Mouse (Mus musculus): ENCODE measurements around the gene Tjp3. TPM values are rescaled to one million over a fixed set of nuclear protein-coding genes. Genes with fewer than 3 reads are reported as not detected.
A peak's percentile ranks its signal among the peaks of the same experiment; 100 is the strongest.

Tjp3 gene
- polyA plus RNA-seq, 1 experiment from 2014 or later: 21.6 TPM

- WGBS: 92% methylated on average over 27 of the region's 27 CpGs
- Histone ChIP-seq H3K27ac (ENCODE audit: low read length) (no peak overlapping the region), H3K4me3 (ENCODE audit: low read depth, low read length) (no peak overlapping the region), H3K4me1 (ENCODE audit: control insufficient read depth, insufficient read depth, low read length) (peaks cover 19% of the 10 kb centered on the region), H3K4me2 (replicated peaks; ENCODE audit: low read depth, low read length) (no peak overlapping the region), H3K36me3 (ENCODE audit: control insufficient read depth, insufficient read depth, low read length) (peaks cover 62% of the 10 kb centered on the region), H3K9me3 (ENCODE audit: control insufficient read depth, low read depth, low read length) (no peaks in the 10 kb centered on the region), H3K27me3 (ENCODE audit: control insufficient read depth, insufficient read depth, low read length) (no peaks in the 10 kb centered on the region), H3K9ac (replicated peaks; ENCODE audit: low read depth, low read length) (no peak overlapping the region)
- no peak for ATAC-seq (ENCODE audit: insufficient number of reproducible peaks, insufficient read depth, low FRiP score, low read depth)
Measured at GRCm38 (mm10) chr10:81322444-81322843, 31.1 kb upstream of the Tjp3 start.

DNA sequence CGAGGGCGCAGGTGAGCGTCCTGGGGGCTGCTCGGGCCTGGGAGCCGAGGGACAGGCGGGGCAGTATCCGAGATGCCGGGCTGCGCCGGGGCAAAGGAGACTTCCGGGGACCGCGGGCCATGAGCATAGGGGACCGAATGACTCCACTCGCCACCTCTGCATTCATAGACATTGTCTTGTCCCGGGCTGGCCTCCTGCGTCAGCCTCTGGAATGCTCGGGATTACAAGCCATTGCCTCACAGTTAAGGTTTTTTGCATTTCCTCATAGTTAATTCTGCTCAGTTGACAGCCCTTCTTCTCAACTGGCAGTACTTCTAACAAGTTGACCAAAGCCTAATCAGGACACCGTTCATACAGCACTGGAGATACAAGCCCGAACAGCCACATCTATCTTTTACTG, 30.1 kb upstream of the Tjp3 start:
- no peak for ATAC-seq (ENCODE audit: insufficient number of reproducible peaks, insufficient read depth, low FRiP score, low read depth)
- Histone ChIP-seq H3K4me2 (replicated peaks; ENCODE audit: low read depth, low read length) (peak overlapping the region; percentile 58), H3K4me1 (ENCODE audit: control insufficient read depth, insufficient read depth, low read length) (peaks cover 29% of the 10 kb centered on the region), H3K27me3 (ENCODE audit: control insufficient read depth, insufficient read depth, low read length) (no peaks in the 10 kb centered on the region), H3K9me3 (ENCODE audit: control insufficient read depth, low read depth, low read length) (no peaks in the 10 kb centered on the region), H3K27ac (ENCODE audit: low read length) (peak overlapping the region; percentile 84; the same call in 1 of the 2 replicates), H3K4me3 (ENCODE audit: low read depth, low read length) (peak overlapping the region; percentile 94), H3K9ac (replicated peaks; ENCODE audit: low read depth, low read length) (peak overlapping the region; percentile 72), H3K36me3 (ENCODE audit: control insufficient read depth, insufficient read depth, low read length) (peaks cover 54% of the 10 kb centered on the region)
- 2% methylated on average over 20 of the region's 20 CpGs for WGBS

- Histone ChIP-seq H3K4me1 (ENCODE audit: control insufficient read depth, insufficient read depth, low read length) (peaks cover 29% of the 10 kb centered on the region), H3K4me3 (ENCODE audit: low read depth, low read length) (peak within 1 kb of the TSS; percentile 94), H3K9me3 (ENCODE audit: control insufficient read depth, low read depth, low read length) (no peaks in the 10 kb centered on the region), H3K9ac (replicated peaks; ENCODE audit: low read depth, low read length) (peak within 1 kb of the TSS; percentile 72), H3K27me3 (ENCODE audit: control insufficient read depth, insufficient read depth, low read length) (no peaks in the 10 kb centered on the region), H3K36me3 (ENCODE audit: control insufficient read depth, insufficient read depth, low read length) (peaks cover 54% of the 10 kb centered on the region), H3K4me2 (replicated peaks; ENCODE audit: low read depth, low read length) (peak within 1 kb of the TSS; percentile 58), H3K27ac (ENCODE audit: low read length) (peak within 1 kb of the TSS; percentile 84)
- peak; percentile 92 for ATAC-seq (ENCODE audit: insufficient number of reproducible peaks, insufficient read depth, low FRiP score, low read depth)
- under 1% methylated on average over 68 of the region's 68 CpGs for WGBS
Measured at GRCm38 (mm10) chr10:81320550-81321347, 29.4 kb upstream of the Tjp3 start, which contains the start of gene Cactin. Cactin (plus strand) TSS chr10:81321103.

GRCm38 (mm10) chr10:81319741-81320549, 28.6 kb upstream of the Tjp3 start:
- peak overlapping the region; percentile 55 for H3K4me2 ChIP-seq (replicated peaks; ENCODE audit: low read depth, low read length)
- no peaks in the 10 kb centered on the region for H3K27me3 ChIP-seq (ENCODE audit: control insufficient read depth, insufficient read depth, low read length)
- H3K9ac ChIP-seq (replicated peaks; ENCODE audit: low read depth, low read length): peak overlapping the region; percentile 36; the same call in 1 of the 2 replicates
- no peak for ATAC-seq (ENCODE audit: insufficient number of reproducible peaks, insufficient read depth, low FRiP score, low read depth)
- peak overlapping the region; percentile 94 for H3K4me3 ChIP-seq (ENCODE audit: low read depth, low read length)
- H3K4me1 ChIP-seq (ENCODE audit: control insufficient read depth, insufficient read depth, low read length): peaks cover 29% of the 10 kb centered on the region
- peak overlapping the region; percentile 84 for H3K27ac ChIP-seq (ENCODE audit: low read length)
- peaks cover 53% of the 10 kb centered on the region for H3K36me3 ChIP-seq (ENCODE audit: control insufficient read depth, insufficient read depth, low read length)
- WGBS: 1% methylated on average over 38 of the region's 38 CpGs
- no peaks in the 10 kb centered on the region for H3K9me3 ChIP-seq (ENCODE audit: control insufficient read depth, low read depth, low read length)

GRCm38 (mm10) chr10:81319330-81319699, 27.9 kb upstream of the Tjp3 start:
- ATAC-seq (ENCODE audit: insufficient number of reproducible peaks, insufficient read depth, low FRiP score, low read depth): no peak
- peaks cover 51% of the 10 kb centered on the region for H3K36me3 ChIP-seq (ENCODE audit: control insufficient read depth, insufficient read depth, low read length)
- H3K4me2 ChIP-seq (replicated peaks; ENCODE audit: low read depth, low read length): peak overlapping the region; percentile 55
- no peaks in the 10 kb centered on the region for H3K9me3 ChIP-seq (ENCODE audit: control insufficient read depth, low read depth, low read length)
- 38% methylated on average over 8 of the region's 8 CpGs for WGBS
- peak overlapping the region; percentile 36; the same call in 1 of the 2 replicates for H3K9ac ChIP-seq (replicated peaks; ENCODE audit: low read depth, low read length)
- peak overlapping the region; percentile 84 for H3K27ac ChIP-seq (ENCODE audit: low read length)
- peak overlapping the region; percentile 94; the same call in 1 of the 2 replicates for H3K4me3 ChIP-seq (ENCODE audit: low read depth, low read length)
- no peaks in the 10 kb centered on the region for H3K27me3 ChIP-seq (ENCODE audit: control insufficient read depth, insufficient read depth, low read length)
- peaks cover 29% of the 10 kb centered on the region for H3K4me1 ChIP-seq (ENCODE audit: control insufficient read depth, insufficient read depth, low read length)

GRCm38 (mm10) chr10:81318589-81319329, 27.4 kb upstream of the Tjp3 start:
- H3K9ac ChIP-seq (replicated peaks; ENCODE audit: low read depth, low read length): no peak overlapping the region; the same call in 1 of the 2 replicates
- WGBS: 92% methylated on average over 13 of the region's 13 CpGs
- H3K9me3 ChIP-seq (ENCODE audit: control insufficient read depth, low read depth, low read length): no peaks in the 10 kb centered on the region
- peak overlapping the region; percentile 55 for H3K4me2 ChIP-seq (replicated peaks; ENCODE audit: low read depth, low read length)
- H3K4me3 ChIP-seq (ENCODE audit: low read depth, low read length): no peak overlapping the region
- no peak for ATAC-seq (ENCODE audit: insufficient number of reproducible peaks, insufficient read depth, low FRiP score, low read depth)
- H3K4me1 ChIP-seq (ENCODE audit: control insufficient read depth, insufficient read depth, low read length): peaks cover 29% of the 10 kb centered on the region
- H3K27ac ChIP-seq (ENCODE audit: low read length): no peak overlapping the region
- peaks cover 48% of the 10 kb centered on the region for H3K36me3 ChIP-seq (ENCODE audit: control insufficient read depth, insufficient read depth, low read length)
- no peaks in the 10 kb centered on the region for H3K27me3 ChIP-seq (ENCODE audit: control insufficient read depth, insufficient read depth, low read length)

DNA sequence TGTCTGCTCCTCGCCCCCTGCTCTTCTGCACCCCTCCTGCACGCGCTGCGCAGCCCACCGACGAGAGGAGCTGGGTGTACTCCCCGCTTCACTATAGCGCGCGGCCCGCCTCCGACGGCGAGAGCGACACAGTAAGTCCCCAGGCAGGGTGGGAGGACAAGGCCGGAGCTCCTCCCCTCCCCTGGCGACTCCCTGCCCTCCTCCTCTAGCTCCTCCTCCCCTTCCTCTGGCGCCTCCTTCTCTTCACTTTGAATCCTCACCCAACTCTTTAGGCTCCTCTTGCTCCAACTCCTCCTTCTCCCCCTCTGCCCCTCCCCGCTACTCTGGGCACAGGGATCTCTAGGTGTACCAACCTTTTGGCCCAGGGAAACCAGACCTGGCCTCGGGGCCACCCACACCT, 25.9 kb upstream of the Tjp3 start:
- no peak for ATAC-seq (ENCODE audit: insufficient number of reproducible peaks, insufficient read depth, low FRiP score, low read depth)
- H3K4me1 ChIP-seq (ENCODE audit: control insufficient read depth, insufficient read depth, low read length): peaks cover 29% of the 10 kb centered on the region
- peak overlapping the region; percentile 33; the same call in 1 of the 2 replicates for H3K27ac ChIP-seq (ENCODE audit: low read length)
- peak overlapping the region; percentile 50 for H3K4me2 ChIP-seq (replicated peaks; ENCODE audit: low read depth, low read length)
- H3K9ac ChIP-seq (replicated peaks; ENCODE audit: low read depth, low read length): peak overlapping the region; percentile 15; the same call in 1 of the 2 replicates
- H3K27me3 ChIP-seq (ENCODE audit: control insufficient read depth, insufficient read depth, low read length): no peaks in the 10 kb centered on the region
- peaks cover 48% of the 10 kb centered on the region for H3K36me3 ChIP-seq (ENCODE audit: control insufficient read depth, insufficient read depth, low read length)
- H3K9me3 ChIP-seq (ENCODE audit: control insufficient read depth, low read depth, low read length): no peaks in the 10 kb centered on the region
- 19% methylated on average over 20 of the region's 20 CpGs for WGBS
- peak overlapping the region; percentile 11; the same call in 1 of the 2 replicates for H3K4me3 ChIP-seq (ENCODE audit: low read depth, low read length)
